Mouse (Mus musculus) layer of hippocampus, postnatal 14 days (tissue): ENCODE results near the gene H2afy2. TPM values are rescaled to one million over a fixed set of nuclear protein-coding genes. Genes with fewer than 3 reads are reported as not detected.

Source experiments
- DNase-seq, 2 experiments: peaks; one replicate each; pipeline ENCODE4 v3.0.0; 2021 to 2022; ENCODE audit warnings: low spot score in 2 of 2, mixed read lengths in 1 of 2
- total RNA-seq, 2 experiments: library from RNA; stranded (reverse); gene quantifications; 2 replicates each; pipeline ENCODE4 v1.2.3; 2021

The H2afy2 gene
- total RNA-seq, 2 experiments from 2014 or later: 20.2 to 23.4 TPM

DNA sequence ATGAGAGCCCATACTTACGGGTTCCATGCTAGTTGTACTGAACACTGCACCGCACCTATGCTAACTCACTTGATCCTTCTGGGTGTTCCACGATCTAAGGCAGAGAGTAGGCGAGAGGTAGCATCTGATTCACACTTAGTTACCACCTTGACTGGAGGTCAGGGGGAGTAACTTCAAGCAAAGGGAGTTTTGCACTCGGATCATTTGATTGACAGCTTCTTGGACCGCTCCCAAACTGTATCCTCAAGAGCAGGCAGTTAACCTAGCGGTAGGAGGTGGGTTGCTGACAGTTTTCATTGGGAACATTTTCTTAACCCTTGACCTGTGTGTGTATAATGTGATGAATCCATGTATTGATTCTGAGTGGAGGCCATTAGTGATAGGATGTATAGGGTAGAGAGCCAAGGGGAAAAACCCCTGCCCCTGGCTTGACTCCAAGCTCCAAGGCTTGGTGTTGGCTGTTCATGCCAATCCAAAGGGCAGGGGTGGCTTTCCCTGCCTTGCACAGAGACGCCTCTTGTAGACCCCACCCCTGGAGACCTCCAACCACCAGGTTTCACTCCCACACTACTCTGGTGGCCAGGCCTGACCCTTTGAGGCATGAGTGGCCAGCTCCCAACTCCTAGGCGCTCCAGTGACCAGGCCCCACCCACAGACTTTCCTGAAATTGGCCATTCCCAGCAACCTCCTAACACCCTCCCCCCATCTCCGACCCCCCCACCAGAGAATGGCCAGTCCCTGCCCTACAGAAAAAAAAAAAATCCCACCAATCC, 3.8 kb upstream of the H2afy2 start:
- no peak for DNase-seq

DNA sequence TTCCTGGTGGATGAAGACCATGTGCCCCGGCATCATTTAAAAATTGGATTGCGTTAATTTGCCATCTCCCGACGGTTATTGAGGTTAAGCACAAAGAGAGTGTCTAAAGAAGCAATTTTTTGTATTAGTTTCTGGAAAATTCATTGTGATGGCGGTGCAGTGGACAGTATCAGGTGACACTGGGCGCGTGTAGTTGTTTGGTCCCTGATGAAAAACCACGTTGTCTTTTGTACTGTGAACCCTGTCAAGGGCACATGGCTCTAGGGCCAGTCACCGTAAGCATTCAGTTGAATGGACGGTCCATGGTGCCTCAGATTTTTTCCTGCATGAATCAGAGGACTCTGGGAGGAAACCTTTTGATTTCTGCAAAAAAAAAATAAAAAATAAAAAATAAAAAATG, 467 bp upstream of the H2afy2 start:
- no peak for DNase-seq

DNA sequence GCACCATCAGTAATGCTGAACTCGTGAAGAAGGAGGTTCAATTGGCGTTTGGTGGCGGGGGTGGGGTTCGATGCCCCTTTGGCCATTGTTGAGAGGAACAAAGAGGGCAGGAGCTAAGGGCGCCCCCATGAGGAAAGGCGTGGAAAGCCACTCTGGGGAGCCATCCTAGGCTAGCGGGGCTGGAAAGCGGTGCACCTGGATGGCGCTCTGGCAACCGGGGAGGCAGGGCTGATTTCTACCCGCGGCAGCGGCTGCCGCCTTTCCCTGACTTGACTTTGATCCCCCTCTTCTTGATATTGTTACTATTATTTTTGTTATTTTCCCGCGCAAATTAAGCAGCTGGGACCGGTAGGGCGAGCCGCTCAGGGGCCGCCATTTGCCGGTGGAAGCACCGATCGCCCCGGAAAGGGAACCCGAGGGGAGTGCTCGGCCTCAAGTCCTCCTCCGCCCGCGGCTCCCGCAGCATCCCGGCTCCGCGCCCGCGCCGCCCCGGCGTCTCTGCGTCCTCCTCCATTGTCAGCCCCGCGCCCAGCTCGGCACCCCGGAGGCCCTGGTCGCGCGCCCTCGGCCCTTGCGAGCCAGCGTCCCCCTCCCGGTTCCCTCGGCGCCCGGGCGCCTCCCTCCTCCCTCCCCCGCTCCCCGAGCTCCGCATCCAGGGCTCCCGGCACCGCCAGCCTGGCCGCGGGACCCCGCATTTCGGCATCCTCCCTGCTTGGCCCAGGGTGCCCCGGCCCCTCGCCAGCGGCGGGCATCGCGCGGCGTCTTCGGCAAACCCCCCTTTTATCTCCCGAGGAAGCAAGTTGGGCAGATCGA, 942 bp downstream of the H2afy2 start:
- peak; percentile 57 to 68 for DNase-seq

DNA sequence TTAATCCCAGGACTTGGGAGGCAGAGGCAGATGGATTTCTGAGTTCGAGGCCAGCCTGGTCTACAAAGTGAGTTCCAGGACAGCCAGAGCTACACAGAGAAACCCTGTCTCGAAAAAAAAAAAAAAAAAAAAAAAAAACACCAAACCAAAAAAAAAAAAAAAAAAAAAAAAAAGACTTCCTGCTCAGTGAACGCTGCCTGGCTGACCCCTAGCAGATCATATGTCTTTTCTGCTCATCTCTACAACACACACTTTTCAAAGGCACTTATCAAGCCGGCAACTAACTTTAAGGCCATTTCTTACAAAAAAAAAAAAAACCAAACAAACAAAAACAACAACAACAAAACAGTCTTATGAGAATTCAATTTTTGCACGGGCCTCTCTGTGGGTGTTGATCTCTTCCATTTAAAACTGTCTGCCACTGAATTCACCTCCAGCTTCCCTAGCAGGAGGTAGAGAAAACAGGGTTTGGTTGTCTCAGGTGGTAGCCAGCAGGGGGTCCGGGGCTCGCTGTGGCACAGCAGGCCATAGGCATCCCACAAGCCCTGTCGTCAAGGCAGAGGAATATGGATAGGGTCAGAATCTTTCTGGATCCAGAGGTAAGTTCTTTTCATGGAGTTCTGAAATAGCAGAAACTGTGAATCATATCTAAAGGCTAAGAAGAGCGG, 2.4 kb downstream of the H2afy2 start:
- DNase-seq: no peak

DNA sequence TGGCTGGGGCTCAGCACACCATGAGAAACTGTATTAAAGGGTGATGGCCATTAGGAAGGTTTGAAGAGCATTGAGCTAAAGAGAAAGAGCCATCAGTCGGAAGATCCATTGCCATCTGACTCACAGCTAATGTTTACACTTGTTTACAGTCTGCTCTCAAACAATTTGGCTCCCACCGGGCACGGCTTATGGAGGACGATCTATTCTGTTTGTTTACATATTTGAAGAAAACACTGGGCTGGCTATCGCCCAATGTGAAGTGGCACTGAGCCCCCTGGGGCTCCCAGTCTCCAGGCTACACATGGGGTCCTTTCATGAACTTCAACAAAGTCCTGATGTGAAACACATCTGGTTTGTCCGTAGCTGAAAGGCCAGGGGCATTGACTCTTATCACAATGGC, 17.1 kb downstream of the H2afy2 start:
- no peak for DNase-seq

DNA sequence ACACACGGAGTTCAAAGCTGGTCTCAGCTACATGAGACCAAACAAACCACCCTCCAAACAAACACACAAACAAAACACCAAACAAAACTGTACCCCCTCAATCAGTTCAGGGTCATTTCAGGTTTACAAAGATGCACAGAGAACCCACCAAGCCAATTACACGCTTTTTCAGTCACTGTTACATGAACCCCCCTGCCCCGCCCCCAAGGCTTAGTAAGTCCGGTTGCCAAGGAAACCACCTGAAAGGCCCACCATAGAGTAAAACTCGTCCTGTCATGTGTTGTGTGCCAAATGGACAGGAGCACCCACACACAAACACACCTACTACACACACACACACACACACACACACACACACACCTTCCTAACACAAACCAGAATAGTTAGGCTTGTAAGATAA, 18.4 kb downstream of the H2afy2 start:
- DNase-seq: no peak

DNA sequence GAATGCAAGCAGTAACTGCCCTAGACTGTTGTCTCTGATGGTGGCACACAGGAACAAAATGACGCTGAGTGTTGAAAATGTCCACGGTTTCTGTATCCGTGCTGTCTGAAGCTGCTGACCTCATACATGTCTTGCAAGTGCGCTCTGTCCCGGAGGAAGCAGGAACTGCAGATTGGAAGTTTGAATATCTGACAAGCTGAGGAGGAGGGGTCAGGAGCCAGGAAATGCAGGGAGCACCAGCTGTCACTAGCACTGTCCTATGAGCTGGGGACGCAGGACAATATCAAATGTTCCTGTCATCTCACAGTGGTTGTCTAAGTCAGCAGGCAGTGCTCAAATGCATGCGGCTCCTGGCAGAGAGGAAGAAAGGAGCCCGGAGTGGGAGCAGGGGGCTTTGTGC, 19.3 kb downstream of the H2afy2 start:
- DNase-seq: no peak

DNA sequence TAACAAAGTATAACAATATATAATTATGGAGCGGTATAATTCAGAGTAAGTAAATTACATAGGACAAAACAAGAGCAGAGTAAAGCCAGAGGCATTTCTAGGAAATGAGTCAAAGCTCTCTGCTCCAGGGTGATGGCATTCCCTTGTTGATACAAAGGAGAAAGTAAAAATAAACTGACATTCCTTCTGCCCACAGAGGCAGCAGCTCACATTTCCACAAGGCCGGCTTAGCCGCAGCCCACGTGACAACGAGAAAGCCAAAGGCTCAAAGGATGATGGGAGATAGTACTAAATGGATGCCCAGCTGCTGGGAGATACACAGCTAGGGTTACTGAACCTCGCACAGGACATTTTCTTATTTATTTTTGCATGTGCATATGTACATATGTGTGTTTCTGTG, 24.1 kb downstream of the H2afy2 start:
- no peak for DNase-seq

DNA sequence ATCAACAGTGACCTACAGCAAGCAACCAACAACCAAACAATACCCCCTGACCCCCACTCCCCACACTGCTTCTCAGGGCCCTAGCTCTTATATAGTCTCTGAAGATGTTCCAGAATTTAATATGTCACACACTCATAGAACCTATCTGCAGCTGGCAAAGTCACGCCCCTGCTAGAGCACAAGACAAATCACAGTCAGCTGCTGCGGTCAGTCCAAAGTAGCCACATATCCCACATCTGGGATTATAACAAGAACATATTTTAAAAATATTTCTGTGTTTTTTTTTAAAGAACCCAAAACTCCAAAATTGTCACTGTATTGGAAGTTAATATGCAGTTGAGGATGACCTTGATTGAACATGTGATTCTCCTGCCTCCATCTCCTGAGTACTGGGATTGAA, 25.0 kb downstream of the H2afy2 start:
- DNase-seq: no peak

DNA sequence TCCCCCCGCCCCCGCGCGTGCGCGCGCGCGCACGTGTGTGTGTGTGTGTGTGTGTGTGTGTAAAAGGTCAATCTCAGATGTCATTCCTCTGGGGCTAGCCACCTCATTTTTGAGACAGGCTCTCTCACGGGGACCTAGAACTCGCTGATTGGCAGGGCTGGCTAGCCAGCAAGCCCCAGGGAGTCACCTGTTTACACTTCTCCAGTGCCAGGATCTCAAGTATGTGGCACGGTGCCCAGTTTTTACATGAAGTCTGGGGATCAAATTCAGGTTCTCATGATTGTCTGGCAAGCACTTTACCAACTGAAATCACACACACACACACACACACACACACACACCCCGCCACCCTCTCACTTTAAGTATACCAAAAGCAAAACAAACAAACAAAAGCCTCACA, 26.9 kb downstream of the H2afy2 start:
- DNase-seq: no peak

DNA sequence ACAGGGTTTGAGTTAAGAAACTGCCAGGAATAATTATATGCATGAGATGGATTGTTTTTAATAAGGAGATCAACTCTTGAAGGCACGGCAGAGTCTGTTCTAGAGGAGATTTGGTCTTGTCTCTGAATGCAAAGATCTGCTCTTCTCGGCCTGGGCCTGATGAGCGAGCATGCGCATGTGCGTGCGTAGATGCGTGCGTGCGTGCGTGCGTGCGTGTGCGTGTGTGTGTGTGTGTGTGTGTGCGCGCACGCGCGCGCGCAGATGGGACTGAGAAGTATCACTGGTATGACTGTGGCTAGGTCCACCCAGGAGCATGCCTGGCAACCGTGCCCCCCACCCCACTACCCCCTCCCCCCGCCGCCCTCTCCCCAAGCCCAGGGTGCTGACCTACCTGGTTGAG, 30.9 kb downstream of the H2afy2 start:
- DNase-seq: no peak

DNA sequence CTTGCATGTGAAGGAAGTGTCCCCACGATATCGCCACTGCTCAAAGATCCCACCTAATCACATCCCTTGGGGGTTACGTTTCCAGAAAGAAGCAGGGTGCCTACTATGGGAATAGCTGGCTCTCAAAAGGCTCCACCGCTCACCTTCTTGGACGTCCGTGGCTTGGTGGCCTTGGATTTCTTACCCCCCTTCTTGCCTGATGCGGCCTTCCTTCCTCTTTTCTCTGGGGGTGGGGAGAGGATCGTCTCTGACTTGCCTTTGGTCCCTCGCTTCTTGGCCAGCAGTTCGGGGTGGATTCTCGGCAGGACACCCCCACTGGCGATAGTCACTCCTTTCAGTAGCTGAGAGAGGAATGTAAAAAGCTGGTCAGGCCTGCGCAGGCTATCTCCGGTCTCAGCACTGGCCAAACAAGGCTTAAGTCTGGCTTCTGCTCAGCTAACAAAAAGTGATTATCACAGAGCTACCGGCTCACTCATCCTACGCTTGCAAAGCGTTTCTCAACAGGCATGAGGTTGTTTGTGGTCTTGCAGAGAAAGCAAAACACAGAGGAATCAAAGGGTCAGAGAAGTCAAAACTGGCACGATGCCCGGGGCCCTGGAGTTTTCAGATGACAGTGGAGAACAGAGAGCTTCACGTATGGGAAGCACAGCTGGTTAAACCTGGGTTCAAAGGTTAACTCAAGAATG, 32.3 kb downstream of the H2afy2 start:
- peak in 1 of 2 experiments; percentile 15 for DNase-seq

DNA sequence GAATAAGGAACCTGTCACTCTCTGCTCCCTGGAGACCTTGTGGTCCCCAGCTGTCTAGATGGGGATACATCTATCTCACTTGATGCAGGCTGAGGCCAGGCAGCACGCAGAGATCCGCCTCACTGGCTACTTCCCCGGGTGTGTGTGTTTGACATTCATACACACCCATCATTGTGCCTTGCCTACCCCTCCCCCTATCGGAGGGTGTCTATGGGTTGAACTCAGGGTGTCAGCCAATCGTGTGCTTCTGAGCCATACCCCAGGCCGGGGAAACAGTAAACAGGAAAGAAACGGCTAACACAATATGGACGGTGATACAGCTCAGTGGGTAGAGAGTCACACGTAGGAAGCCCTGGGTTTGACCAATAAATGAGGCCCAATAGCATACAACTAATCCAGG, 33.9 kb downstream of the H2afy2 start:
- no peak for DNase-seq

DNA sequence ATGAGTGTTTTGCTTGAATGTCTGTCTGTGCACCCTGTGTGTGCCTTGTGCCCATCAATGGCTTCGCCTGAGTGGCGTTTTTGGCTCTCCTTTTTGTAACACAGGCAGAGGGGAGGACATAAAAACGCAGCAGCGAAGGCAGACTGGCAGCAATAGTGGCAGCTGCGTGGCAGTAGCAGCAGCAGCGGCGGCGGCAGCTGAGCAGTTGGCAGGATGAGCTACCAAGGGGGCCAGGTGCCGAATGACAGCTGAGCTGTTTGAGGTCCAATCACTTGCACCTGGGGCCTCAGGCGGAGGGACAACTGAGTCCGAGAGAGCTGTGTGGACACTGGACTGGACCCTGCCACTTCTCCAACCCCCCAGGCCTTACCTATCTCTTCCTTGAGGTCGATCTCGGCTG, 36.6 kb downstream of the H2afy2 start:
- no peak for DNase-seq

DNA sequence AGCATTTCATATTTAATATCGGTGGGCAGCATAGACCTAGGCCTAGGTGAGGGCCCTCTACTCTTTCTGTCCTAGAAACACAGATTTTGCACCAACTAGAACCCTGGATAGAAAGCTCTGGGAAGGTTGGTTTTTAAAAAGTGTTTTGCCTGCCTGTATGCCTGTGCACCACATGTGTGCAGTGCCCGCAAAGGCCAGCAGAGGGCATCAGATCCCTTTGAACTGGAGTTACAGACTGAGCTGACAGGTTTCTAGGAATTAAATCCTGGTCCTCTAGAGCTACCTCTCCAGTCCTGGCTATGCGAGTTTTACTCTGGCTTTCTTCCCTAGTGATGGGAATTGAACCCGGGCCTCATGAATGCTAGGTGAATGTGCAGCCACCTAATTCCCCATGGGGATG, 38.8 kb downstream of the H2afy2 start:
- no peak for DNase-seq

DNA sequence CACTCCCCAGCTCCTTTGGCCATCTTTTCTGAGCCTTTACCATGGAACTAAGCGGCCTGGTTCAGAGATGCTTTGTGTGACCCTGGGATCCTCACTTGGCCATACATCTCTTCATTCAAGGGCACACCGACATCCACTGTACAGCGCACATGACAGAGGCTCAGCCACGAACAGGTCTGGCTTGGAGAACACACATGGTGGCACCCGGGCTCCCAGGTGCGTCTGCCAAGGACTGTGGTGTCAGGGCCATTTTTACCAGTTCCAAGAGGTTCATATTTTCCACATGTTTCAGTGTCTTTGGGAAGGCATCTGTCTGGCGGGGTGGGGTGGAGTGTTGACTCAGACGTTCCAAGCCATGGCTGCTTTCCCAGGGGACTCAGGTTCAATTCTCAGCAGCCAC, 41.6 kb downstream of the H2afy2 start:
- no peak for DNase-seq

DNA sequence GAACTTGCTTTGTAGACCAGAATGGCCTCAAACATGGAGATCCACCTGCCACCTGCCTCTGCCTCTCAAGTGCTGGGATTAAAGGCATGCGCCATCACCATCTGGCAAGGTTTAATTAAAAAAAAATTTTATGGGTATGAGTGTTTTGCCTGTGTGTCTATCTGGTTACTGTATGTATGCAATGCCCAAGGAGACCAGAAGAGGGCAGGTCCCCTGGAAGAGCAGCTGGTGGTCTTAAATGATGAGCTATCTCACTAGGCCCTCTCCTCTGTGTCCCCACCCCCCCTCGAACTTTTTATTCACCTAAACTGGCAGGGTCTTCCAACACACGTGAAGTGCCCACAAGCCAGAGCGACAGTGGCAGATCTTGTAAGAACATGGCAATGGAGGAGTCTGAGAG, 42.1 kb downstream of the H2afy2 start:
- DNase-seq: no peak

DNA sequence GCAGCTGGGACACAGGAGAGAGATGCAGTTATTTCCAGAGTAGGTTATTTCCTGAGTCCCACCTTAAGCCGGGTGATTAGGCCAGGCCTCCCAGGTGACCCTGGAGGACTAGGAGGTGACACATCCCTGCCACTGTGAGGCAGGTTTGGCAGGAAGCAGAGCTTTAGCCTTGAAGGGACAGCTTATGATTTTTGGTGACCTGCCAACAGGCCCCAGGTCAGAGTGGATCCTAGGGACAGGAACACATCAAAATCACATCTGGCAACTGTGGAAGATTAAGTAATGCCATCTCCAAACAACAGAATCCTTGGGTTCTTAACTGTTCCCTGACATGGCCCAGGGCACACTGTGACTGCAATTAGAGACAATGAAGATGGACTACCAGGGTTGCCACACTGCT, 42.6 kb downstream of the H2afy2 start:
- no peak for DNase-seq

DNA sequence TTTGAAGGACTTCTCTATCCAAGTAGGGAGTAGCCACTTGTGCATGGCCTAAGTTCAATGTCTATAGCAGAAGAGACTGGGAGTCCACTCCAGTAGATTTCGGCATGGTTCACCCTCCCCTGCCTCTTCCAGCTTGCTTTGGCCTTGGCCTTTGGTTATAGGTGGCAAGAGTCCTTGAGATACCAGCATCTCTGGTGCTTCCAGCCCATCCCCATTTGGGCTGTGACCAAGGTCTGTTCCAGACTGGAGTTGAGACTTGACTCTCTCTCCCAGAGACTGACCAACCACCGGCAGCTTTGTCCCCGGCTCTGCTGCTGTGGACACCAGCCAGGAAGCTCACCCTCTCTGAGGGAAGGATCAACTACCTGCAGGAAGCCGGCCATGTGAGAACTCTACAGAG, 45.8 kb downstream of the H2afy2 start:
- DNase-seq: no peak

DNA sequence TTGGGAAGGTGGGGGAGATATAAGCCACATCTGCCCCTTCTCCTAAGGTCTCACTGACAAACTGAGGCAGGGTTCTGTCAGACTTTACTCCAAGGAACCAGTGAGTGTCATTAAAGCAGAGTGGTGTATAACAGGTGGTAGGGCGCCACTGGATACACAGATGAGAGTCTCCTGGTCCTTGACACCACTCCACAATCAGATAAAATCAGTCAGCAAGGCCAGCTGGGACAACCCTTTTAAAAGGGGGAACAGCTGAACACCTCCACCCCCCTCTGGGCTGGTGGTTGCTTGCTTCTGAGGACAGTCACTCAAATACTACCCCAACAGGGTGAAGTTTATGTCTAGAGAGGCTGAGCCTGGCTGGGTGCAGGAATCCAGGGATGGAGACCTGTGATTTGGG, 46.4 kb downstream of the H2afy2 start:
- no peak for DNase-seq

DNA sequence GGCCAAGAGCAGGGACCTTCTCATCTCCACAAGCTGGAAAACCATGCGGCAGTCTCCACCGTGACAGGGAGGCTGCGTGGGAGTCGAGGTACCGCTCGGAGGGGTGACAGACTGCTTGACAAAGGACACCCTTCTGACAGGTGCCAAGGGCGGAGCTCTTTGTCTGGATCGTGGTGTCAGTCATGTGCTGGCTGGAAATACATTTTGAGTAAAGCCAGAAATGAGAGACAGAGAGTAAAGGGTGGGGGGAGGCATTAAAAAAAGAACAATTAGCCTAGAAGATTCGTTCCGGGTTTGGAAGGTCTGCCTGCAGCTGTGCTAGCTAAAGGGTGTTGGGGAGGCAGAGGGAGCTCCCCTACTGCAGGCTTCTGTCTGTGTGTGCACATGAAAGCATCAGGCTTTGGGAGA, 47.3 kb downstream of the H2afy2 start:
- peak; percentile 22 to 32 for DNase-seq

DNA sequence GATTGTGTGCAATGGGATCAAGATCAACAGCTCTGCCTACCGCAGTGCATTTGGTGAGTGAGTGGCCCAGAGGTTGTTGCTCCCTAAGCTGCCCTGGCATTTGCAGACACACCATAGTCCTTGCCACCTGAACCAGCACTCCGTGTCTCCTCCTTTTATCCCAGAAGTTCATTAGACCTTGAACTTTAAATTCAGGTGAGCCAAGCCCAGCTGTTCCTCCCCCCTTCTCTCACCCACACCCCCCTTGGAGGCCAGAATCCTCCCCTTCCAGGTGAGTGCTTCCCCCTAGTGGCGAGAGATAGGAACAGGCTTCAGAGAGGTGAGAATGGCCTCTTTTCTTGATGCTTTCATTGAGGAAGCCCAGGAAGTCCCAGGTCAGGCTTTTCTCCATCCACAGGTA, 49.6 kb downstream of the H2afy2 start:
- no peak for DNase-seq
